Mouse (Mus musculus): ENCODE results near the gene Sall4.
A peak's percentile ranks its signal among the peaks of the same experiment; 100 is the strongest.
"Not testable (repeated sequence)": the region's sequence is repeated elsewhere in the genome, so short reads cannot be mapped to it uniquely, and the experiment has no call there.

Gene Sall4

DNA sequence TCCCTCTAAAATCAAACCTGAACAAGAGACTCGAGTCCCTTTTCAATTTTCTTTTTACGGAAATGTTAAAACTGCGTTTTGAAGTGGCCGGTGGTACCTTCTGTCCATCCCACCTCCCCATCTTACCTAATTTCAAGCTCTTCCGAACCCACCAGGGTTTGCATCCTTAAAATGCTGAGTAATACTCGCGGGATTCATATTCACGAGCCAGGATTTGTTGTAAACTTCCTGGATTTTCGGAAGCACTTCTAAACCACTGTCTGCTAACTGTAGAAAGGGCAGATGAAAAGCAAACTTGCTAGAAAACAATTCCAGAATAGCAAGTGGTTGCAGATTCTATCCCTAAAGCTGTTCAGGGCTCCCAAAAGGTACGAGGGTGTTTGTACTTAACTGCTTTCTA, at the start of gene Sall4:
TSS of gene Sall4 (minus strand) at position 362 of the 400 bp plus-strand sequence.
- no peak for DNase-seq

DNA sequence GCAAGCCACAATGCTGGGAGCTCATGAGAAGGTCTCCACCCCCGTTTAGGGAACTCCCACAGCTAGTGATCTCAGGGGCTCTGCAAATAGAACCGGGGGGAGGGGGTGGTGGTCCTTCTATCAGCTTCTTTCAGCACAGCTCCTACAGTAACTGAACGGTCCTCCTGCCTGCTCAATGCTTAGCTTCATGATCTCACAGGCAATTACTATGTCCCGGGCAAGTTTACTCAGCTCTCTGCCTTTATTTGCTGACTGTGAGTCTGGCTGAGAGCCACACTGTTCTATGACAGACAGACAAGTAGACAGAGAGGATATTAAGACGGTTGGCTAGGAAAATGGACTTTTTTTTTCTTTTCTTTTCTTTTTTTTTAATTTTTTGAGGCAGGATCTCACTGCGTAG, 45.5 kb upstream of the Sall4 start:
- no peak for DNase-seq

DNA sequence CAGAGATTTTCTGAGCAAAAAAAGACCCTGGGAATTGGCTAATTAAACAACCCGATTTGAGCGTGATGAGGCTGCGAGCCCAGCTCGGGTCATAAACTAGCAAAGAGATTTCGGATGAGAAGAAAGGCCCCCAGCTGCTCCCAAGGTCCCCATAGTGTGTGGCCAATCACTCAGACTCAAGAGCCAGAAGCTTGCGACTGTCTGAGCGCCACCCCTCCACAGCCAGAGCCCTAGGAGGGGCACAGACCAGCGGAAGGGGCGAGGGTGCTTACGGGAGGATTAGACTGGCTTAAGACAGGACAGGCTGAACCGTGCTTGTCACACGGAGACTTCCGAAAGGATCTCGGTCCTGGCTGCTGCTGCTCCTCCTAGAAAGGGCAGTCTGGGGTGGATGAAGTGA, 42.2 kb upstream of the Sall4 start:
- DNase-seq = no peak

DNA sequence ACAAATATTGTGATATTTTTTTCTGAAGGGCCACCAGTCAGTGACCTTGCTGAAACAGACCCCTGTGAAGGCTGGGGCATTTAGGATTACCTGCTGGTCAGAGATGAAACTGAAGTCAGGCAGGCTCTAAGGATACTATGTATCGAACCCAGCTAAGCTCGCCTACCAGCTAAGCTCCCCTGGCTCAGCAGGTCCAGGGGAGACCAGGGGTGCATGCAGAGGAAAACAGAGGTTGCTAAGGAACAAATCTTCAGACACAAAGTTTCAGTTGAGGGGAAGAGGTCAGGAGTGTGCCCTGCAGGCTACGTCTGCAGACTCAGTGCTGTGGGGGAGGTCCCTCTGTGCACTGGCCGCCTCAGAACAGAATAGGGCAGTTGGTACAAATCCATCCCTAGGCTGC, 39.9 kb upstream of the Sall4 start:
- DNase-seq = no peak

DNA sequence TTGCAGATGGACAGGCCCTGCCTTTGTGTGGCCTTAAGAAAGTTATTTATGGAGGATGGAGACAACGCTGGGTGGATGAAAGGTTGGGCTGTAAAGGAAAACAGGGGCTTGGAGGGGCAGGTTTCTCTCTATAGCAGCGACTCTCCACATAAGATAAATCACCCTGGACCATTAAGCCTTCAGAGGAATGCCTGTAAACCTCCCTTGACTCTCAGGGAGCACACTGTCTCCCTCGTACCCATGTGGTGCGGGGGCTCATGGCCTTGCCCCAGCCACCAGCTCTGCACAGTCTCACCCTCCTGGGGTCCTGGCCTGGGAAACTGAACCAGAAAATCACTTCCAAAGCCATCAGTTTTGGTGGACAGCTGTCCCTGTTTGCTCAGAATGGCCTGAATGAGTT, 36.1 kb upstream of the Sall4 start:
- DNase-seq = no peak

DNA sequence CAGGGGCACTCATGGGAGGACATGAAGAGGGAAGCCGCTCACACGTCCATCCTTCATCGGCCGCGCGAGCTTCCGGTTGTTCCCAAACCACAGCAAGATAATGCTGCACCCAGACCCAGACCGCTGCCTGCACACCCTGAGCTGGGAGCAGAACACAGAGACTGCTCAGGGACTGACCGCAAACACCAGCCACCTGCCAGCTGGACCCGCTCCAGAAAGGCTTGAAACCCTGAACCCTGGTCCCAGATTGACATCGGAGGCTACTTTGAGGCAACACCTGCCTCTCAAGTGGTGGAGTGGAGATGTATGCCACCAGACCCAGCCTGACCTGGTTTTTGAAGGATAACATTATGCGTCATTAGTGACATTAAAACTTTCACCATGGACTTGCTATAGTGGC, 31.6 kb upstream of the Sall4 start:
- DNase-seq = no peak

DNA sequence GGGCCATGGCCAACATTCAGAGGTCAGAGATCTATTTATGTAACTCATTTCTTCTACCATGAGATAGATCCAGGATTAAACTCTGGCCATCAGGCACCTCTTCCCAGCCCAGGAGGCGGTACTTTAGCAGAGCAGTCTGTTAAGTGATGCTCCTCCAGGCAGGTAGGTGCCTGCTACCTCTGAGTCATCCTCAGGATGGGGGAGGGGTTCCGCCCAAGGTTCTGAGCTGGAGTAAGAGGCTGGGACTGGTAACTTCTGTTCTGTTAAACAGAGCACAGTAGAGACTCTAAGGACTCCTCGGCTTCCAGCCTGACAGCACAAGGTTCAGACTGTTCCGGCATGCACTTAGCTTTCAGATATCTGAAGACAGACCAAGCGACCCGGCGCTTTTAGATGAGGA, 31.2 kb upstream of the Sall4 start:
- no peak for DNase-seq

DNA sequence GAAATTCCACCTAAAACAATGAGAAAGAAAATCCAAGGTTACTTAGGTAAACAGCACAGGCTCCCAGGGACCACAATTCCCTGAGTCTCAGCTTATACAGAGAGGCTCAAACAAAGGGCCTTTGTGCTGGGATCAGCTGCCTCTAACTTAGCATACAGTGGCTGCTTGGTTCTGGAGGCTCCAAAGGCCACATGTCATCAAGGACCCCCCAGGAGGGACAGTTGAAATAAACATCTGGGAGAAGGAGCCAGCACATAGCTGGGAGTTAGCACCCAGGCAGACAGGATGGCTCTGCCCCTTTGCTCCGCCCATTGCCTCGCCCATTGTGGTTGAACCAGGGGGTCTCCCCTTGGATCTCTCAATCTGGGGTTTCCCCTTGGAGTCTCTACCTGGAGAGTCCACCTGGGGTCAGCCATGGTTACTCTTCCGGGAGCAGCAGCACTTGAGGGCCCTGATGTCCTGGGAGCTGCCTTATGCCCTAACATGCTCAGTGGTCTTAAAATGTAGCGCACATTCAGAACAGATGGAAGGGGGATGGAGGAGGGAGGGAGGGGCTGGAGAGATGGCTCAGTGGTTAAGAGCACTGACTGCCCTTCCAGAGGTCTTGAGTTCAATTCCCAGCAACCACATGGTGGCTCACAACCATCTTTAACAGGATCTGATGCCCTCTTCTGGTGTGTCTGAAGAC, 23.5 kb upstream of the Sall4 start:
- no peak for DNase-seq

DNA sequence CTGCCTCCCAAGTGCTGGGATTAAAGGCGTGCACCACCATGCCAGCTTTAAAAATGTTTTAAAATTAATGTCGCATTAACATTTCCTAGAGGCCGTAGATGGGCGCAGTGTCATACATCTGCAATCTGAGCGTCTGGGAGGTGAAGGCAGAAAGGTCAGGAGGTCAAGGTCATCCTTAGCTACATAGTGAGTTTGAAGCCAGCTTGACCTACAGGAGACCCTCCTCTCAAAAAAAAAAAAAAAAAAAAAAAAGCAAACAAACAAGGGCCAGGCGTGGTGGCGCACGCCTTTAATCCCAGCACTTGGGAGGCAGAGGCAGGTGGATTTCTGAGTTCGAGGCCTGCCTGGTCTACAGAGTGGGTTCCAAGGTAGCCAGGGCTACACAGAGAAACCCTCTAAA, 18.4 kb upstream of the Sall4 start:
- no peak for DNase-seq

DNA sequence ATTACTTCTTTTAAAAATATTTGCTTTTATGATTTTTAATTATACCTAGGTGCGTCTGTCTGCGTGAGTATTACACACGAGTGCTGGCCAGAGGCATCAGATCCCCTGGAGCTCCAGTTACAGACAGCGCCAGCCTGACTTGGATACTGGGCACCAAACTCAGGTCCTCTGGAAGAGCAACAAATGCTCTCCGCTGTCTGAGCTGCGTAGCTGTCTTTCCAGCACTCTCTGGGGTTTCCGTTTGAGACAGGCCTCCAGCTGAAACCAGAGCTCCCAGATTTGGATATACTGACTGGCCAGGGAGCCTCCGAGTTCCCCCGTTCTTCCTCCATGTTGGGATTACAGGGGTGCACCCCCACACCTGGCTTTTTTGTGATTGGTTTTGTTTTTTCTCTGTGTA, 12.9 kb upstream of the Sall4 start:
- no peak for DNase-seq

DNA sequence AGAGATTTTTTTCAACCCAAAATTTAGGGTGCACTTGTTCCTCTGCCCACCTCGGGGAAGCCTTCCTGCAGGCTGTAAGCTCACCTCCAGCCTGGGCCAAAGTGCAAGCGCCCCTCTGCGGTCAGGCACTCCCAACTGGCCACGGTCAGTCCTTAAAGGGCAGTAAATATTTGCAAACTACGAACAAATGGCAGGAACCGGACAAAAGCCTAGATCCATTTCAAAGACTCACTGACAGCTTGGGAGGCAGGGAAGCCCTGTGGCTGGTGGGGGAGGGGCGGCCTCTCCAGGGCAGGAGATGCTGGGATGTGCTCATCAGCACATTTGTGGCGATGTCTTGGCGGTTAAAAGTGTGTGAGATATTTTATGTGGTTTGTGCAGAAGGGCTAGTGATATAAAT, 12.3 kb upstream of the Sall4 start:
- DNase-seq = peak in 1 of 2 experiments; percentile 9

DNA sequence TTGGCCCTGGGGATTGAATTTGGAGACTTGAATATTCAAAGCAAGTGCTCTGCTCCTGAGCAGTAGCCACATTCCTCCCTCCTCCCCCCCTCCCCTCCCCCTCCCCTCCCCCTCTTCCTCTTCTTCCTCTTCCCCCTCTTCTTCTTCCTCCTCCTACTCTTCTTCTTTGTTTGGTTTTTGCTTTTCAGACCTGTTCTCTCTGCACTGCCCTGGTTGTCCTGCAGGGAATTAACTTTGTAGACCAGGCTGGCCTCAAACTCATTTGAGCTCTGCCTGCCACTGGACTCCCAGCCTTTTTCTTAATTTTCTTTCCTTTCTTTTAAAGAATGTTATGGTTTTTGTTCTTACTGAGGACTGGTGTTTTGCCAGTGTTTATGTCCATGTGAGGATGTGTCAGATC, 9.7 kb upstream of the Sall4 start:
- no peak for DNase-seq

DNA sequence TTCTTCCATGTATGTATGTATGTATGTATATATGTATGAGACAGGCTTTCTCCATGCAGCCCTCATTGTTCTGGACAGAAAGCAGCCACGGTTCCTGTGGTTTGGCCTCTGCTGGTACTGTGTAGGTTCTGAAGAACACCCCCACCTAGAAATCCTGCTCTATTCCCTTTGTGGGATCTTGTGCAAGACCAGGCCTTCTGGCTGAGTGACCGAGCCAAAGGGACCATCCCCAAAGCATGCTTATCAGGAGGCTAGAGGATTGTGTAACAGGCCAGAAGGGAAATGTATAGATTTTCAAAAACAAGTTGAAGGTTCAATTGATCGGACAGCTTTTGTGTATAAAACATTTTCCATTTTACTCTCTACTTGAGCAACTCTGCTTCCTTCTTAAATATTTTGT, 8.5 kb upstream of the Sall4 start:
- no peak for DNase-seq

DNA sequence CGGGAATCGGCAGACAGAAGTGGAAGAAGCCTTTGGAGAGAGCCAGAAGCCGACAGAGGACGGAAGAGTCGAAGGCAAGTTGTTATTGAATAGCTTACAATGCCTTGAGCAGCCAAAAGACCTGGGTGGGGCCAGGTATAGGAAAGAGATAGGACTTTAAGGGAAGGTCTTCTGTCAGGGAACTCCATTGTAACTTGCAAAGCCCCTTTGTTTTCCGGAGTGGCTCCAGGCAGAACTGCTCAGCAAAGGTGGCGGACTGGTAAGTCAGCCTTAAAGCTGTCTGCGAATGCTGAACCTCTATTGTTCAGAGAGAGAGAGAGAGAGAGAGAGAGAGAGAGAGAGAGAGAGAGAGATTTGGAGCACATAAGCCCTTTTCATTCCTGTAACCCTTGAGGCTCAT, 1.5 kb upstream of the Sall4 start:
- no peak for DNase-seq

DNA sequence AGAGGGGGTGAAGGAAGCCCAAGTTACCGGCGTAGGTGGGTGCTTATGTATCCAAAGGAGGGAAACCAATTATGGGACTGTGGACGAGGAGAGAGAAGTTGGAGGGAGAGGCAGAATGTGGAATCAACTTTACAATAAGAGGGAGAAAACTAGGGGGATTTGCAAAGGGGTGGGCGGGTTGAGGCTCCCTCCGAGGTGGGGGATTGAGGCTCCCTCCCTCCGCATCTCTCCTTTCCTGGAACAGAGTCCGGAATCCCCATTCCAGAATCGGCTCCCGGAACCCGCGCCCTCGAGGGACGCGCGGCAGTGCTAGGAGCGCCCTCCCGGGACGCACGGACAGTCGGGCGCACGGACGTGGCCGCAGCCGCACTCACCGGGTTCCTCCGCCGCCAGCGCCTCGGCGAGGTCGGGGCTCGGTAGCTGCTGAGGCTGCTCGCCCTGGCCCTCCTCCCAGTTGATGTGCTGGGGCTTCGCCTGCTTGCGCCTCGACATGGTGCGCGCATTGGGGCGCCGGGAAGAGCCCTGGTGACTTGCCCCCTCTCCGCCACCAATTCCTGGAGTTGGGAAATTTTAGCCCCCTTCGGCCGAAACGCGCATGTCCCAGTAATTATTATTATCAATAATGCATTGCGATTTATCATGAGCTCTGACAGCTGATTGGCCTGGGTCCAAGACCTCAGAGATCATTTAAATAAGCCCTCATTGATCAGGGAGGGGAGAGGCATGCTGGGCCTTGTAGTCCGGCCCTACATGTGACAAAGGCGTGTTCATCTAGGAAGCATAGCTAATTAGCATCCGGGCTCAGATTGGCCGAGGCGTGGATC, 993 bp downstream of the Sall4 start:
- DNase-seq = peak in 1 of 2 experiments; percentile 16

DNA sequence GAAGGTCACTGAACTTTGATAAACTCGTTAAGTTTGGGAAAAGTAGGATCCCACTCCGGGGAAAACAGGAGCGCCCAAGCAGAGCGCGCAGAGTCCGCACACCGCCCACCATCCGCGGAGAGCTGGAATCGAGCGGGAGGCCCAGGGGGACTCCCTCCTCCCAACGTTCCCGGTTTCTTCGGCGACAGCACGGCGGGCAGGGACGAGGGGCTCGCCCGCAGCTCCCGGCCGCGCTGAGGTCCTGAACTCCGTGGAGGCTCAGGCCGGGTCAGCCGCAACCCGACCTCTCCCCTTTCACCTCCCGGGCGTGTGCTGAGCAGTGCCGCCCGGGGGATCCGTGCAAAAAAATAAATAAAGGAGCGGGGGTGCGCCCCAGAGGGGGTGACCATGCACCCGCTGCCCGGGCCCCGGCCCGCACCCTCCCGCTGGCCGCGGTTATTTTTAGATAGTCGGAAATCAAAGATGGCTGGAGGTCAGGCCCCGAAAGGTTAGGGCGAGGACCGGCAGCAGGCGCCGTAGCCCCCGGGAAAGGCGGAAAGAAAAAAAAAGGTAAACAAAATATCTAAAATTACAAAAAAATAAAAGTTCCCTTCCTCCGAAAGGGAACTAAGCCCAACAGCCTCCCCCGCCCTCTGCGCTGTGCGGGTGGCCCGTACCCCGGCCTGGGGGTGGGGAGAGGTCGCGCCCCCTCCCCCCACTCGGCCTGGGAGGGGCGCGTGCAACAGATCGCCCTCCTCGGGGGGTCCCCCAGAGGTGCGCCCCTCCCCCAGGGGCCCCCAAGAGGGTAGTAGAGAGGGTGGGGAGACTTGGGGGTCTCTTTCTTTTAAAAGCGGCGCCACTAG, 1.8 kb downstream of the Sall4 start:
- no peak for DNase-seq

DNA sequence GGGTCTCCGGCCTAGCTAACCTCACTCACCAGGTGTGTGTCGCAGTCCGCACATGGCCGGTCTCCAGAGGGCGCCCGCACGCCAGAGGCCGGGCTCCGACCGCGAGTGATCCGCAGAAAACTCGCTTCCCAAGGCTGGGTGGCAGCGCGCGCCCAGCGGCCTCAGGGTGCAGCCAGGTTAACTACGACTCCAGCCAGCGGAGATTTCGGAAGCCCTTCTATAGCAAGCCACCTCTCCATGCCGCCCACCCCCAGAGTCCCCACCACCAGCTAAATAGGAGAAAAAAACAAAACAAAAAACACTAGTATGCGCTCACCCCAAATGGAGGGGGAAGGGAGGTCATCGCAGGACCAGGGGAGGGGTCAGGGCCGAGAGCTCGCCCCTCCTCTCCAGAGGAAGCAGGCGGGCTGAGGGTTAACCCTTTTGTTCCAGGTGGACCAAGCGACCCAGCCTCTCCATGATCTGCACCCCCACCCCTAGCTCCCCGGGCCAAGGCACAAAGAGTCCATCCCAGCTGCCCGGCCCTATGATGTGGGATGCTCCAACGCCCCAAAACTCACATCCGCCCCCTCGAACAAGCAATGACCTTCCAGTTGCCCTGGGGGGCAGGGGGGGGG, 2.6 kb downstream of the Sall4 start:
- peak; percentile 44 to 63 for DNase-seq

DNA sequence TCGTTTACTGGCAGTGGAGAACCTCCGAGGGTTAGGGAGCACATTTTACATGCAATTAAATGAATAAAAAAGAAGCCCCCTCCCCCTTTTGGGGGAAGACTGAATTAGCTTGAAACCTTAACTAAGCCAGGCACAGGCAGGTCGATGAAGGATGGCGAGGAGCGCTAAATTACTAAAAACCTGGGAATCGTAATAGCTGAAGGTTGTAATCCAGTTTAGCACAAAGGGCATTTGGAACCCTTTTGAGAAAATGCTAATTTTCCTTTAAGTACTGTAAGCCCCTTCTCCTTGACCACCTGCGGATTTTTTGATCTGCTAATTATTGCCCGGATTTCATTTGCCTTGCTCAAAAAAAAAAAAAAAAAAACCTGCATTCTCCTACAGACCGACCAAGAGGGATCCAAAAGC, 3.3 kb downstream of the Sall4 start:
- DNase-seq = no peak

DNA sequence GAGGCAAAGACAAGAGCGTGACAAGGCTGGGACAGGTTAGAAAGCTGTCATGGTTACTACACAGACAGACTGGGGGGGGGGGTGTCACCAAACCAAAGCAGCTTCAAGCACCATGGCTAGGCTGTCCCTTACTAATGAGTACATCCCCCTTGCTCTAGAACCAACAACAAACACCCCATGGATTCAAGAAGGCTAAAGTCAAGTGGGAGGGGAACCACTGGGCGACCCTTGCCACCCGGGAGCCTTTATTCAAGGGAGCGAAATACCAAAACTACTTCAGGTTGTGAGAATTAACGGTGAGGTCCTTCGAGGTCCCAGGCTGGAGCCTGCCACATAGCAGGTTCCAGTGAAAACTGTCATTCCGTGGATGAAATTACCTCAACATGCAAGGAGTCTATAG, 4.0 kb downstream of the Sall4 start:
- no peak for DNase-seq

DNA sequence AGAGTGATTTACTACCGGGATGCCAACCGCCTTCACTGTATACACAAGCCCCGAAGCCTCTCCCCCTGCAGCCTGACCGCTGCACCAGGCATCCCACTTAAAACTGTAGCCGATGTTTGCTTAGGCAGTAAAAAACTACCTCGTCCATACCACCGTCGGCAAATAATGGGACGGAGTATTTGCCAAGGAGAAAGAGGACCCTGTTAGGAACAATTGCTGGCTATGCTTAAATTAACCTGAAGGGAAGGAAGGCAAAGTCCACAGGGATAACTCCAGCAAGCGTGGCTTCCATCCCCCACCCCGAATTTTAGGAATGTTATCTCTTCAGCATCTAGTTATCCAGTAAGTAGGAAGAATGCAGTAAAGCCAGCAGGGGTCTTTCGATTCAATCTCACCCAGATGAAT, 5.3 kb downstream of the Sall4 start:
- DNase-seq = no peak

DNA sequence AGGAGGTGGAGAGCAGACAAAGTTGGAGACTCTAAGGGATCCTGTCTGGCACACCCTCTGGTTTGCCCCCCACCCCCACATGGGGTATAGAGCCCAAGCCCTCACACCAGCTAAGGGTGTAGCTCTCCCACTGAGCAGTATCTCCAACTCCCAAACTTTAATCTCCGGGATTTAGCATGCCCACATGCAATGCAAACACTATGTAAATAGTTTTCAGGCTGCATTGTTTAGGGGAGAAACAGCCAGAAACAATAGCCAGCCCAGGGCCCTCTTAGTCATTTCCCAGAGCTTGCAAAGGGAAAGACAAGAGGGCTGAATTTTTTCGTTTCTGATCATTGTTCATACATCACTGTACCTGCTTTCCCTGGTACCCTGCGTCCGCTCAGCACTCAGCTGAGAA, 5.8 kb downstream of the Sall4 start:
- no peak for DNase-seq

DNA sequence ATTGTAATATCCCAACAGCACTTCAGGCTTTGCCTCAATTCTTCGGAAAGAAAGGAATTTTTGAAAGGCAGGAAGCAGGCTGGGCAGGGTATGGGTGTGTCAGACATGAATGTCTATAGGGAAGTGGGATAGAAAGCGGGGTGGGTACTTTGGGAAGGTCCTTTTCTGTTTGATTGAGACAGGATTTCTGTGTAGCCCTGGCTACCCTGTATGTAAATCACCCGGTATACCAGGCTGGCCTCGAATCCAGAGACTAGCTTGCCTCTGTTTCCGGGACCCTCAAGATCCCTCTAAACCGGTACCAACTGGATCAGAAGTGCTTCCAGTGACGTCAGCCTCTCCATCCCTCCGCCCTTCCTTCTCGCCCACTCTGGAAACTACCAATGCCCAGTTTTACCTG, 6.6 kb downstream of the Sall4 start:
- no peak for DNase-seq

DNA sequence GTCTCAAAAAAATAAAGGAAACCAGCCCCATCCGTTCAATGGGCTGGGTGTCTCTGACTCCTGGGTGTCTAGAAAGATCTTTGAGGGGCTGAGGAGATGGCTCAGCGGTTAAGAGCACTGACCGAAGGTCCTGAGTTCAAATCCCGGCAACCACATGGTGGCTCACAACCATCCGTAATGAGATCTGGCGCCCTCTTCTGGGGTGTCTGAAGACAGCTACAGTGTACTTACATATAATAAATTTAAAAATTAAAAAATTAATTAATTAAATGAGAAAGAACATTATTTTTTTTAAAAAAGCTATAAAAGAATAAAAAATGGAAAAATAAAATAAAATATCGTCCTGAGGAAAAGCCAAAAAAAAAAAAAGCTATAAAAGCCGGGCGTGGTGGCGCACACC, 23.3 kb downstream of the Sall4 start:
- DNase-seq = not testable (repeated sequence)
